Mouse (Mus musculus) kidney, adult 2 months (tissue): ENCODE results near the gene Rps6kb2.

Source experiments
- CTCF ChIP-seq: fragments of 200-500 bp; conservative IDR thresholded peaks from 2 replicates; pipeline ENCODE4 v1.5.1; 2011; ENCODE audit warnings: low read depth, mild to moderate bottlenecking, control low read depth, low read length, moderate library complexity, mixed read lengths; ENCODE audit not compliant: insufficient read depth, insufficient read length
- POLR2A ChIP-seq: fragments of 200-500 bp; IDR thresholded peaks from one replicate; pipeline ENCODE4 v1.6.1; 2011; ENCODE audit warnings: low read depth, low read length, control low read depth

DNA sequence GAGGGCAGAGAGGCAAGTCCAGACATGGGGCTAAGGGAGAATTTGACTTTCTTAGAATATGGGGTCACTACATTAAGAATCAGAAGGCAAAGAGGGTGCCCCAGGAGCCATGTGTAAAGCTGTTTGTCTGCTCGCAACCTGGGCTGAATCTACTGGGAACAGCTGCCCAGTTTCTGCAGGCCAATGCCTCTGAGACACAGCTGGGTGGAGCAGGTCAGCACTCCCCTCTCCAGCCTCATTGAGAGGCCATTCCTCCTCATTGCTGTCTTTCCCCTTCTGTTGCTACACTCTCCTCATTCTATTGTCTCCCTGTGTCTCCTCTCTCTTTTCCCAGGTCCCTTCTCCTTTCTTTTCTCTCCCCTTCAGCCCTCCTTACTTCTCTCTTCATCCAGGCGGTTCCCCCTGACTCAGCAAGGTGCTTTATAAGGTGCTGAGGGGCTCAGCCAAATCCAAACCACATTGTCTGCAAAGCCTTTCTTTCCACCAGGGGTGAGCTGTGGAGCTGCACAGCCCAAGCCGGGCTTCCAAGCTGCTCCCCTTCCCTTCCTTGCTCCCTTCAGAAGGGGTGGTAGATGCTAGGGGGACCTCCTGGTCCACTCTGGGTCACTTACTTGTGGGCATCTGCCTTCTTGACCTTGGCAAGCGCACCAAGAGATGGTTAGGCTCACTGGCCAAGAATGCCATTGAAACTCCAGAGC is 48.9 kb upstream of the Rps6kb2 start:
- no peak for TF ChIP-seq POLR2A
- no peak for TF ChIP-seq CTCF
